Mouse (Mus musculus) kidney, adult 2 months (tissue): ENCODE data around the gene Ccm2l.

Experiments
- CTCF ChIP-seq: fragments of 200-500 bp; conservative IDR thresholded peaks from 2 replicates; pipeline ENCODE4 v1.5.1; 2011; ENCODE audit warnings: low read depth, mild to moderate bottlenecking, control low read depth, low read length, moderate library complexity, mixed read lengths; ENCODE audit not compliant: insufficient read depth, insufficient read length
- POLR2A ChIP-seq: fragments of 200-500 bp; IDR thresholded peaks from one replicate; pipeline ENCODE4 v1.6.1; 2011; ENCODE audit warnings: low read depth, low read length, control low read depth

- TF ChIP-seq CTCF: peak; percentile 74
- TF ChIP-seq POLR2A: no peak
These were observed 5.2 kb downstream of the Ccm2l start for GRCm38 (mm10) chr2:153070762-153071490.
